Mouse (Mus musculus) midbrain, embryonic 15.5 days (tissue): ENCODE measurements at regions not wholly inside any gene's neighbourhood (a gene's known extent, or its start where the extent isn't known, plus 50 kb on each side); places are given as distances from the start of the nearest gene placed in this dataset.

Source experiments
- ATAC-seq: fragments of 200-750 bp; cut with Nextera tagmentation; replicated peaks from 2 replicates; pipeline ENCODE4 v1.8.0; 2017; ENCODE audit warnings: moderate TSS enrichment
- H3K27ac ChIP-seq: fragments of 300-500 bp; sonication (generic); 2 replicates; pipeline ENCODE4 v1.5.1; 2015; ENCODE audit warnings: mild to moderate bottlenecking, inconsistent platforms
- H3K27me3 ChIP-seq: fragments of 300-500 bp; sonication (generic); replicated peaks from 2 replicates; pipeline ENCODE4 v1.6.1; 2015; ENCODE audit warnings: inconsistent platforms
- H3K36me3 ChIP-seq: fragments of 300-500 bp; sonication (generic); replicated peaks from 2 replicates; pipeline ENCODE4 v1.6.1; 2015; ENCODE audit warnings: inconsistent platforms
- H3K4me1 ChIP-seq: fragments of 300-500 bp; sonication (generic); 2 replicates; pipeline ENCODE4 v1.6.1; 2015; ENCODE audit warnings: inconsistent platforms
- H3K4me2 ChIP-seq: fragments of 300-500 bp; sonication (generic); 2 replicates; pipeline ENCODE4 v1.6.1; 2015; ENCODE audit warnings: inconsistent platforms, mild to moderate bottlenecking, moderate library complexity
- H3K4me3 ChIP-seq: fragments of 300-500 bp; sonication (generic); 2 replicates; pipeline ENCODE4 v1.5.1; 2015; ENCODE audit warnings: mild to moderate bottlenecking, inconsistent platforms
- H3K9ac ChIP-seq: fragments of 300-500 bp; sonication (generic); 2 replicates; pipeline ENCODE4 v1.6.1; 2015; ENCODE audit warnings: mild to moderate bottlenecking, inconsistent platforms
- H3K9me3 ChIP-seq: fragments of 300-500 bp; sonication (generic); 2 replicates; pipeline ENCODE4 v1.6.1; 2016; ENCODE audit warnings: inconsistent platforms
- WGBS: fragments of 180-500 bp; shearing (Covaris S2); methylation state at CpG from one replicate; pipeline ENCODE4 v1.1.7; 2015; ENCODE audit warnings: mixed read lengths; 5-methylcytosine and 5-hydroxymethylcytosine counted together

GRCm38 (mm10) chr12:45659612-45660011, 585.1 kb upstream of the Stxbp6 start:
- no peaks in the 10 kb centered on the region for H3K36me3 ChIP-seq
- no peaks in the 10 kb centered on the region for H3K27me3 ChIP-seq
- ATAC-seq = no peak
- no peaks in the 10 kb centered on the region for H3K4me1 ChIP-seq
- no peak overlapping the region for H3K4me3 ChIP-seq
- no peaks in the 10 kb centered on the region for H3K9me3 ChIP-seq
- no peak overlapping the region for H3K9ac ChIP-seq
- no peak overlapping the region for H3K27ac ChIP-seq
- H3K4me2 ChIP-seq = no peak overlapping the region

- WGBS = 92% methylated on average over 2 of the region's 2 CpGs
- Histone ChIP-seq H3K9ac (no peak overlapping the region), H3K4me3 (no peak overlapping the region), H3K4me1 (no peaks in the 10 kb centered on the region), H3K27me3 (no peaks in the 10 kb centered on the region), H3K36me3 (no peaks in the 10 kb centered on the region), H3K4me2 (no peak overlapping the region), H3K9me3 (no peaks in the 10 kb centered on the region), H3K27ac (no peak overlapping the region)
- no peak for ATAC-seq
Measured at GRCm38 (mm10) chr12:45656574-45656973, 582.1 kb upstream of the Stxbp6 start.

- H3K4me3 ChIP-seq = no peak overlapping the region
- 67% methylated on average over 4 of the region's 4 CpGs for WGBS
- ATAC-seq = no peak
Measured at GRCm38 (mm10) chr12:45648654-45649053, 574.1 kb upstream of the Stxbp6 start.

GRCm38 (mm10) chr12:45644180-45644579, 569.7 kb upstream of the Stxbp6 start:
- Histone ChIP-seq H3K4me3 (no peak overlapping the region), H3K4me2 (no peak overlapping the region), H3K27me3 (no peaks in the 10 kb centered on the region), H3K27ac (no peak overlapping the region), H3K4me1 (no peaks in the 10 kb centered on the region), H3K36me3 (no peaks in the 10 kb centered on the region), H3K9ac (no peak overlapping the region), H3K9me3 (no peaks in the 10 kb centered on the region)
- 88% methylated on average over 2 of the region's 2 CpGs for WGBS
- ATAC-seq = no peak

More at GRCm38 (mm10) chr12:45648654-45649053, 574.1 kb upstream of the Stxbp6 start:
- no peaks in the 10 kb centered on the region for H3K36me3 ChIP-seq
- H3K9ac ChIP-seq = no peak overlapping the region
- no peak overlapping the region for H3K4me2 ChIP-seq
- no peaks in the 10 kb centered on the region for H3K9me3 ChIP-seq
- no peak overlapping the region for H3K27ac ChIP-seq
- no peaks in the 10 kb centered on the region for H3K27me3 ChIP-seq
- H3K4me1 ChIP-seq = no peaks in the 10 kb centered on the region

- Histone ChIP-seq H3K9ac (no peak overlapping the region), H3K4me2 (no peak overlapping the region), H3K36me3 (no peaks in the 10 kb centered on the region), H3K27ac (no peak overlapping the region), H3K9me3 (no peaks in the 10 kb centered on the region), H3K27me3 (no peaks in the 10 kb centered on the region), H3K4me1 (no peaks in the 10 kb centered on the region), H3K4me3 (no peak overlapping the region)
- no peak for ATAC-seq
- WGBS = 76% methylated on average over 1 of the region's 1 CpGs
Measured at GRCm38 (mm10) chr12:45622830-45623229, 548.3 kb upstream of the Stxbp6 start.

- H3K9ac ChIP-seq = no peak overlapping the region
Measured at GRCm38 (mm10) chr12:45620056-45620455, 545.5 kb upstream of the Stxbp6 start.

GRCm38 (mm10) chr12:45614509-45615150, 540.1 kb upstream of the Stxbp6 start:
- no peak overlapping the region for H3K4me3 ChIP-seq
- H3K27me3 ChIP-seq = no peaks in the 10 kb centered on the region
- no peak overlapping the region for H3K4me2 ChIP-seq
- 7% methylated on average over 1 of the region's 1 CpGs for WGBS
- no peak overlapping the region for H3K27ac ChIP-seq
- ATAC-seq = no peak
- no peaks in the 10 kb centered on the region for H3K36me3 ChIP-seq
- no peaks in the 10 kb centered on the region for H3K9me3 ChIP-seq
- no peak overlapping the region for H3K9ac ChIP-seq
- no peaks in the 10 kb centered on the region for H3K4me1 ChIP-seq

More at GRCm38 (mm10) chr12:45620056-45620455, 545.5 kb upstream of the Stxbp6 start:
- Histone ChIP-seq H3K4me2 (no peak overlapping the region), H3K36me3 (no peaks in the 10 kb centered on the region), H3K27ac (no peak overlapping the region), H3K4me3 (no peak overlapping the region), H3K27me3 (no peaks in the 10 kb centered on the region), H3K4me1 (no peaks in the 10 kb centered on the region), H3K9me3 (no peaks in the 10 kb centered on the region)
- no peak for ATAC-seq

GRCm38 (mm10) chr12:45614074-45614473, 539.6 kb upstream of the Stxbp6 start:
- no peak overlapping the region for H3K9ac ChIP-seq
- ATAC-seq = no peak
- H3K9me3 ChIP-seq = no peaks in the 10 kb centered on the region
- H3K27ac ChIP-seq = no peak overlapping the region
- H3K36me3 ChIP-seq = no peaks in the 10 kb centered on the region
- H3K27me3 ChIP-seq = no peaks in the 10 kb centered on the region
- H3K4me3 ChIP-seq = no peak overlapping the region
- no peak overlapping the region for H3K4me2 ChIP-seq
- H3K4me1 ChIP-seq = no peaks in the 10 kb centered on the region

GRCm38 (mm10) chr12:45599443-45599842, 524.9 kb upstream of the Stxbp6 start:
- Histone ChIP-seq H3K4me1 (peaks cover 9% of the 10 kb centered on the region), H3K27me3 (no peaks in the 10 kb centered on the region), H3K4me2 (no peak overlapping the region), H3K9ac (no peak overlapping the region), H3K36me3 (no peaks in the 10 kb centered on the region), H3K4me3 (no peak overlapping the region), H3K9me3 (no peaks in the 10 kb centered on the region), H3K27ac (no peak overlapping the region)
- no peak for ATAC-seq
- WGBS = 79% methylated on average over 3 of the region's 3 CpGs

GRCm38 (mm10) chr12:45597904-45598570, 523.5 kb upstream of the Stxbp6 start:
- WGBS = 27% methylated on average over 4 of the region's 4 CpGs
- peak overlapping the region; percentile 80 for H3K27ac ChIP-seq
- H3K27me3 ChIP-seq = no peaks in the 10 kb centered on the region
- H3K36me3 ChIP-seq = no peaks in the 10 kb centered on the region
- H3K4me3 ChIP-seq = no peak overlapping the region
- ATAC-seq = peak; percentile 96
- no peaks in the 10 kb centered on the region for H3K9me3 ChIP-seq
- H3K9ac ChIP-seq = no peak overlapping the region
- H3K4me1 ChIP-seq = peaks cover 9% of the 10 kb centered on the region
- no peak overlapping the region for H3K4me2 ChIP-seq

- Histone ChIP-seq H3K36me3 (no peaks in the 10 kb centered on the region), H3K9ac (no peak overlapping the region), H3K4me1 (peaks cover 9% of the 10 kb centered on the region), H3K4me3 (no peak overlapping the region), H3K27ac (no peak overlapping the region), H3K9me3 (no peaks in the 10 kb centered on the region), H3K27me3 (no peaks in the 10 kb centered on the region), H3K4me2 (no peak overlapping the region)
- no peak for ATAC-seq
- WGBS = 74% methylated on average over 3 of the region's 3 CpGs
Measured at GRCm38 (mm10) chr12:45594689-45595088, 520.2 kb upstream of the Stxbp6 start.

- Histone ChIP-seq H3K36me3 (no peaks in the 10 kb centered on the region), H3K4me1 (0 out of 2 replicates have a peak, but pooled peaks cover 3% of the 10 kb centered on the region), H3K27me3 (no peaks in the 10 kb centered on the region), H3K9ac (no peak overlapping the region), H3K4me2 (no peak overlapping the region), H3K9me3 (no peaks in the 10 kb centered on the region), H3K27ac (no peak overlapping the region), H3K4me3 (no peak overlapping the region)
- ATAC-seq = no peak
- WGBS = 90% methylated on average over 2 of the region's 2 CpGs
Measured at GRCm38 (mm10) chr12:45590191-45590590, 515.7 kb upstream of the Stxbp6 start.

- Histone ChIP-seq H3K27me3 (no peaks in the 10 kb centered on the region), H3K9ac (no peak overlapping the region), H3K4me1 (0 out of 2 replicates have a peak, but pooled peaks cover 3% of the 10 kb centered on the region), H3K9me3 (no peaks in the 10 kb centered on the region), H3K4me2 (no peak overlapping the region), H3K4me3 (no peak overlapping the region), H3K27ac (no peak overlapping the region), H3K36me3 (no peaks in the 10 kb centered on the region)
- no peak for ATAC-seq
- WGBS = 45% methylated on average over 4 of the region's 4 CpGs
Measured at GRCm38 (mm10) chr12:45585763-45586162, 511.3 kb upstream of the Stxbp6 start.
